Mouse (Mus musculus) ES-CJ7 (cell line): ENCODE measurements around the gene Gm21970.

ENCODE experiments used
- DNase-seq: peaks from one replicate; pipeline ENCODE4 v3.0.0; 2011; ENCODE audit warnings: low read depth, low spot score

Gene Gm21970

DNA sequence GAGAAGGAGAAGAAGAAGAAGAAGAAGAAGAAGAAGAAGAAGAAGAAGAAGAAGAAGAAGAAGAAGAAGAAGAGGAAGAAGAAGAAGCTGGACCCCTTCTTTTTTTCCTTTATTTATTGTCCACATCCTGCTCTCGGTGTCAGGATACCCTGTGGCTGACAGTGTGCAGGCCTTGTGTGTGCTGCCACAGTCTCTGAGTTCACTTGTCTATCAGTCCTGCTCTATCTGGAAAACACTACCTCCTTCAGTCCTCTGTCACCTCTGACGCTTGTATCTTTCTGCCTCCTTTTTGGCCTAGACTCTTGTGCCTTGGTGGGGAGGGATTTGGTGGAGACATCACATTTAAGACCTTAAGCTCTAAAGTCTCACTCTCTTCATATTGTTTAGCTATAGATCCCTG is 71.9 kb downstream of the Gm21970 start:
- DNase-seq = no peak

GRCm38 (mm10) chr16:91463836-91464400 is 72.4 kb downstream of the Gm21970 start:
- no peak for DNase-seq

GRCm38 (mm10) chr16:91464594-91465504 is 73.3 kb downstream of the Gm21970 start:
- DNase-seq = peak; percentile 96

- no peak for DNase-seq
These were observed 74.2 kb downstream of the Gm21970 start for GRCm38 (mm10) chr16:91465505-91466240.

GRCm38 (mm10) chr16:91466566-91466965 is 75.0 kb downstream of the Gm21970 start:
- peak; percentile 12 for DNase-seq
